Mouse (Mus musculus) lung, postnatal 0 days (tissue): ENCODE measurements around the gene Uimc1.

Source experiments
- CTCF ChIP-seq: IDR thresholded peaks from 2 replicates; pipeline ENCODE4 v1.5.1; 2016; ENCODE audit warnings: antibody characterized with exemption, mild to moderate bottlenecking
- EP300 ChIP-seq: IDR thresholded peaks from 2 replicates; pipeline ENCODE4 v1.6.1; 2016; ENCODE audit warnings: antibody characterized with exemption, mild to moderate bottlenecking, control low read depth

- TF ChIP-seq CTCF (no peak), EP300 (no peak)
Observed at GRCm38 (mm10) chr13:55107116-55107515, 7.0 kb upstream of the Uimc1 start.
